9 mouse cellular contexts compared by ENCODE assay signal in the genomic region with DNA sequence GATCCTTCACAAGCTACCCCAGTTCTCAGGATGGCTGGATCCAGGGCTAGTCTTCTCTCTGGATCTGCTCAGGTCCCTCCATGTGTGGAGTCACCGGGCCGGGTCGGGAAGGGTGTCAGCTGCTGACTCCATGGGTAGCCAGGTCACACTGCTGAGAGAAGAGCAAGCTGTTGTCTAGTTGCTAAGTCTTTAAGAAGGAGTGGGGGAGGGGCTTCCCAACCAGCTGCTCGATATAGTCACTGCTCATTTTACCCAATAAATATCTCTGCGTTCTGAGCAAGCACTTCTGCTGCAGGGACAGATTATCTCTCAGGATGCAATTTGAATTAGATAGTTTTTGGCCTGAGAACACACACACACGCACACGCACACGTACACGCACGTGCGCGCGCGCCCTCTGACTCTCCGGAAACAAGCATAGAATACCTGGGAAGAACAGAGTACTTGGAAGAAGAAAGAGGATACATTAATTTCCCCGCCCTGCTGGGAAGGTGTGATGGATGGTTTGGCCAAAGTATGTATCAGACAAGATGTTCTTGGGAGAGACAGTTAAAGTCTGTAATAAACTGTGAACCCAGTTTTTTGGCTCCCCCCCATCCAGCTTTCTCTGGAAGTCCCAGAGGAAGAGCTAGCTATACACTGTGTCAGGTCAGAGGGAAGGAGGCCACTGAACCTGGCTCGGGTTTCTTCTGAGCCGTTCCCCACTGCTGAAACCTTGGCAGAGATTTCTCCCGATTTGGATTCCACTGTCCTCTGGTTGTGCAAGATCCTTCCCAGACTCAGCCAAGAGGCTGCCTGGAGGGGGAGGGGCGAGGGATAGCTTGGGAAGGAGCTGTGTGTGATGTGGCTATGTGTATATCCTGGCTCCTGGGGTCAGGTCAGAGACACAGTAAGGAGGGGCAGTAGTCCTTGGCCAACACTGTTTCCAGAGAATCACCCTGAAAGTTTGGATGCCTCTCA. TPM values are rescaled to one million over a fixed set of nuclear protein-coding genes. Genes with fewer than 3 reads are reported as not detected.
A peak's percentile ranks its signal among the peaks of the same experiment; 100 is the strongest.
DNase-seq lines count a peak whose midpoint lies in the region; ATAC-seq and TF ChIP-seq lines count a peak whose summit lies in the region.
"Had no signal": no experiment of that assay in that cellular context is flagged by ENCODE, and none has a peak within 500 bp of the region (broad histone marks: within the 10 kb centered on the region; RNA-seq: fewer than 3 reads in every experiment).

No protein-coding gene starts in this region.

- H3K27ac ChIP-seq in limb, embryonic 13.5 days = no peak overlapping the region
- H3K27ac ChIP-seq in limb, embryonic 10.5 days = no peak overlapping the region
- peak overlapping the region; percentile 14; the same call in 1 of the 2 replicates for H3K27ac ChIP-seq in olfactory bulb, adult 2 months (ENCODE audit: insufficient read depth, low read depth, low read length)
- H3K27ac ChIP-seq in forebrain, embryonic 14.5 days (ENCODE audit: low read depth, low read length) = no peak overlapping the region
- H3K27ac ChIP-seq: embryonic facial prominence, embryonic 12.5 days had no signal

- no peaks in the 10 kb centered on the region for H3K4me1 ChIP-seq in limb, embryonic 13.5 days
- H3K4me1 ChIP-seq in limb, embryonic 10.5 days = no peaks in the 10 kb centered on the region
- peaks cover 11% of the 10 kb centered on the region for H3K4me1 ChIP-seq in olfactory bulb, adult 2 months (ENCODE audit: control insufficient read depth, insufficient read depth, low read length)
- no peaks in the 10 kb centered on the region for H3K4me1 ChIP-seq in forebrain, embryonic 14.5 days (ENCODE audit: control insufficient read depth, insufficient read depth, low read length)
- H3K4me1 ChIP-seq: embryonic facial prominence, embryonic 12.5 days had no signal

- peak; percentile 66 for ATAC-seq in limb, embryonic 13.5 days (ENCODE audit: low FRiP score, low read depth)
- ATAC-seq in forebrain, embryonic 14.5 days = no peak

- TF ChIP-seq CTCF in olfactory bulb, adult 2 months (IDR thresholded peaks at IDR 0.05; ENCODE audit: insufficient read depth, low read depth, low read length) = no peak

- WGBS in limb, embryonic 13.5 days = 75% methylated on average over 20 of the region's 20 CpGs
- 78% methylated on average over 20 of the region's 20 CpGs for WGBS in limb, embryonic 10.5 days
- 82% methylated on average over 20 of the region's 20 CpGs for WGBS in olfactory bulb, adult 2 months
- WGBS in forebrain, embryonic 14.5 days = 87% methylated on average over 20 of the region's 20 CpGs

- H3K36me3 ChIP-seq in limb, embryonic 13.5 days = no peaks in the 10 kb centered on the region
- H3K36me3 ChIP-seq in limb, embryonic 10.5 days = no peaks in the 10 kb centered on the region
- no peaks in the 10 kb centered on the region for H3K36me3 ChIP-seq in forebrain, embryonic 14.5 days (ENCODE audit: control insufficient read depth, insufficient read depth, low read length)
- H3K36me3 ChIP-seq: embryonic facial prominence, embryonic 12.5 days had no signal

- no peak for DNase-seq in limb, embryonic 10.5 days (ENCODE audit: low spot score)
- peak; percentile 95 for DNase-seq in gastrocnemius, adult 18-20 months (ENCODE audit: low spot score)
- peak; percentile 31 to 40 for DNase-seq in kidney, adult 8-10 months
- no peak for DNase-seq in right cerebral cortex, postnatal 36 days (ENCODE audit: low spot score in 2 of 2)
- DNase-seq in forebrain, embryonic 14.5 days (ENCODE audit: low spot score) = no peak
- DNase-seq in layer of hippocampus, postnatal 36 days = no peak

- TF ChIP-seq POLR2A in olfactory bulb, adult 2 months (IDR thresholded peaks at IDR 0.05; ENCODE audit: insufficient read depth, low read depth, low read length) = no peak

- peaks cover 18% of the 10 kb centered on the region for H3K9me3 ChIP-seq in limb, embryonic 13.5 days
- H3K9me3 ChIP-seq in limb, embryonic 10.5 days (replicated peaks) = no peaks in the 10 kb centered on the region
- H3K9me3 ChIP-seq in forebrain, embryonic 14.5 days (replicated peaks; ENCODE audit: control insufficient read depth, low read length) = peaks cover 2% of the 10 kb centered on the region; the same call in 1 of the 2 replicates

- H3K27me3 ChIP-seq in limb, embryonic 13.5 days = no peaks in the 10 kb centered on the region
- H3K27me3 ChIP-seq in limb, embryonic 10.5 days (ENCODE audit: low read depth, poor library complexity, severe bottlenecking) = no peaks in the 10 kb centered on the region
- no peaks in the 10 kb centered on the region for H3K27me3 ChIP-seq in forebrain, embryonic 14.5 days (replicated peaks; ENCODE audit: control insufficient read depth, insufficient read depth, low read length)
- H3K27me3 ChIP-seq: embryonic facial prominence, embryonic 12.5 days had no signal

- no peak overlapping the region for H3K9ac ChIP-seq in limb, embryonic 13.5 days
- H3K9ac ChIP-seq in forebrain, embryonic 14.5 days (ENCODE audit: low read length) = no peak overlapping the region
- H3K9ac ChIP-seq: embryonic facial prominence, embryonic 12.5 days had no signal

- H3K4me3 ChIP-seq in limb, embryonic 13.5 days = no peak overlapping the region
- no peak overlapping the region for H3K4me3 ChIP-seq in limb, embryonic 10.5 days
- no peak overlapping the region for H3K4me3 ChIP-seq in olfactory bulb, adult 2 months (ENCODE audit: insufficient read depth, low read depth, low read length)
- H3K4me3 ChIP-seq in forebrain, embryonic 14.5 days (ENCODE audit: low read depth, low read length) = no peak overlapping the region
- H3K4me3 ChIP-seq: embryonic facial prominence, embryonic 12.5 days had no signal

- no peak overlapping the region for H3K4me2 ChIP-seq in limb, embryonic 13.5 days (replicated peaks)
- H3K4me2 ChIP-seq in forebrain, embryonic 14.5 days (ENCODE audit: low read length) = no peak overlapping the region
- H3K4me2 ChIP-seq: embryonic facial prominence, embryonic 12.5 days had no signal

RNA-seq across cellular contexts. Expression of a gene that starts 41.0 kb away (rescaled TPM):
- 126 and 128 TPM in 2 replicates for polyA plus RNA-seq in limb, embryonic 13.5 days (2015; fragmentation: Nextera tagmentation; extraction: Ambion mirVana)
- 5.5 and 9.5 TPM in 2 replicates for polyA plus RNA-seq in limb, embryonic 10.5 days (2016; fragmentation: Nextera tagmentation; extraction: Ambion mirVana)
- 10 to 100 TPM; 32.0 to 33.3 TPM for total RNA-seq in gastrocnemius, adult 18-20 months (2021)
- not detected in 2 replicates for polyA plus RNA-seq in olfactory bulb, adult 2 months (2012; ENCODE audit: insufficient read depth, insufficient read length, low replicate concordance, missing spikeins)
- polyA plus RNA-seq in forebrain, embryonic 14.5 days (2014; fragmentation: Nextera tagmentation; extraction: Ambion mirVana) = 4.7 and 7.1 TPM in 2 replicates
- total RNA-seq in layer of hippocampus, postnatal 36 days (2021) = 1 to 10 TPM; 3.8 to 6.1 TPM

Comparison
In these comparisons a context has a peak if more than half of its experiments do, and no peak if none do; other contexts are left out.
1. DNase-seq: peak in gastrocnemius, adult 18-20 months (single experiment) and kidney, adult 8-10 months (2 of 2); none in limb, embryonic 10.5 days (single experiment), right cerebral cortex, postnatal 36 days (0 of 2), forebrain, embryonic 14.5 days (single experiment) and layer of hippocampus, postnatal 36 days (0 of 2).